Mouse (Mus musculus): ENCODE measurements around the gene Vav1. TPM values are rescaled to one million over a fixed set of nuclear protein-coding genes. Genes with fewer than 3 reads are reported as not detected.

Gene Vav1
- polyA plus RNA-seq, 1 experiment from 2014 or later, result 1.3 TPM

- Histone ChIP-seq H3K9me3 (replicated peaks) (no peaks in the 10 kb centered on the region), H3K4me3 (peak overlapping the region; percentile 70), H3K27me3 (ENCODE audit: low read depth, poor library complexity, severe bottlenecking) (no peaks in the 10 kb centered on the region), H3K36me3 (peaks cover 30% of the 10 kb centered on the region), H3K27ac (peak overlapping the region; percentile 95), H3K4me1 (peaks cover 32% of the 10 kb centered on the region)
- WGBS, result 7% methylated on average over 18 of the region's 18 CpGs
- DNase-seq (ENCODE audit: low spot score), result peak; percentile 33
These were observed 32.1 kb upstream of the Vav1 start for GRCm38 (mm10) chr17:57246663-57247392.

GRCm38 (mm10) chr17:57247393-57248200 lies 31.3 kb upstream of the Vav1 start:
- Histone ChIP-seq H3K36me3 (peaks cover 22% of the 10 kb centered on the region), H3K4me1 (peaks cover 32% of the 10 kb centered on the region), H3K4me3 (peak overlapping the region; percentile 70), H3K27ac (peak overlapping the region; percentile 95), H3K27me3 (ENCODE audit: low read depth, poor library complexity, severe bottlenecking) (no peaks in the 10 kb centered on the region), H3K9me3 (replicated peaks) (no peaks in the 10 kb centered on the region)
- peak; percentile 87 for DNase-seq (ENCODE audit: low spot score)
- under 1% methylated on average over 46 of the region's 46 CpGs for WGBS

GRCm38 (mm10) chr17:57248201-57248699 lies 30.6 kb upstream of the Vav1 start, which contains the start of gene Gpr108:
Gpr108 (minus strand) TSS chr17:57248446.
- WGBS, result 0% methylated on average over 12 of the region's 12 CpGs
- Histone ChIP-seq H3K36me3 (peaks cover 21% of the 10 kb centered on the region), H3K4me3 (peak within 1 kb of the TSS; percentile 70), H3K27ac (peak within 1 kb of the TSS; percentile 95), H3K4me1 (peaks cover 32% of the 10 kb centered on the region), H3K27me3 (ENCODE audit: low read depth, poor library complexity, severe bottlenecking) (no peaks in the 10 kb centered on the region), H3K9me3 (replicated peaks) (no peaks in the 10 kb centered on the region)
- DNase-seq (ENCODE audit: low spot score), result peak; percentile 81

- Histone ChIP-seq H3K4me1 (peaks cover 32% of the 10 kb centered on the region), H3K36me3 (peaks cover 23% of the 10 kb centered on the region), H3K27ac (peak overlapping the region; percentile 87), H3K27me3 (ENCODE audit: low read depth, poor library complexity, severe bottlenecking) (no peaks in the 10 kb centered on the region), H3K9me3 (replicated peaks) (no peaks in the 10 kb centered on the region), H3K4me3 (peak overlapping the region; percentile 70)
- WGBS, result 11% methylated on average over 13 of the region's 13 CpGs
- DNase-seq (ENCODE audit: low spot score), result no peak
These were observed 30.1 kb upstream of the Vav1 start for GRCm38 (mm10) chr17:57248771-57249170.

- peaks cover 32% of the 10 kb centered on the region for H3K4me1 ChIP-seq
- no peaks in the 10 kb centered on the region for H3K27me3 ChIP-seq (ENCODE audit: low read depth, poor library complexity, severe bottlenecking)
- H3K9me3 ChIP-seq (replicated peaks), result no peaks in the 10 kb centered on the region
- peak within 1 kb of the TSS; percentile 70 for H3K4me3 ChIP-seq
- DNase-seq (ENCODE audit: low spot score), result peak; percentile 98
- H3K27ac ChIP-seq, result peak within 1 kb of the TSS; percentile 87
- H3K36me3 ChIP-seq, result peaks cover 25% of the 10 kb centered on the region
- under 1% methylated on average over 45 of the region's 52 CpGs for WGBS
These were observed 29.4 kb upstream of the Vav1 start, which contains the start of gene Trip10 for GRCm38 (mm10) chr17:57249186-57250181. Trip10 (plus strand) TSS chr17:57249455.

GRCm38 (mm10) chr17:57250461-57251160 lies 28.3 kb upstream of the Vav1 start:
- Histone ChIP-seq H3K4me1 (peaks cover 29% of the 10 kb centered on the region), H3K36me3 (peaks cover 28% of the 10 kb centered on the region), H3K9me3 (replicated peaks) (no peaks in the 10 kb centered on the region), H3K4me3 (peak overlapping the region; percentile 70), H3K27me3 (ENCODE audit: low read depth, poor library complexity, severe bottlenecking) (no peaks in the 10 kb centered on the region), H3K27ac (peak overlapping the region; percentile 87)
- DNase-seq (ENCODE audit: low spot score), result peak; percentile 57
- WGBS, result 2% methylated on average over 33 of the region's 33 CpGs

- no peak for DNase-seq (ENCODE audit: low spot score)
These were observed 27.5 kb upstream of the Vav1 start for GRCm38 (mm10) chr17:57251431-57251830.

GRCm38 (mm10) chr17:57253306-57253705 lies 25.6 kb upstream of the Vav1 start:
- no peak overlapping the region for H3K27ac ChIP-seq
- 83% methylated on average over 6 of the region's 6 CpGs for WGBS

More at GRCm38 (mm10) chr17:57251431-57251830, 27.5 kb upstream of the Vav1 start:
- Histone ChIP-seq H3K27me3 (ENCODE audit: low read depth, poor library complexity, severe bottlenecking) (no peaks in the 10 kb centered on the region), H3K27ac (no peak overlapping the region), H3K4me1 (peaks cover 28% of the 10 kb centered on the region), H3K9me3 (replicated peaks) (no peaks in the 10 kb centered on the region), H3K36me3 (peaks cover 36% of the 10 kb centered on the region), H3K4me3 (no peak overlapping the region)
- 92% methylated on average over 3 of the region's 3 CpGs for WGBS

GRCm38 (mm10) chr17:57255354-57255753 lies 23.5 kb upstream of the Vav1 start:
- peaks cover 9% of the 10 kb centered on the region for H3K4me1 ChIP-seq
- WGBS, result 96% methylated on average over 14 of the region's 14 CpGs
- H3K27ac ChIP-seq, result no peak overlapping the region
- no peak for DNase-seq (ENCODE audit: low spot score)
- H3K9me3 ChIP-seq (replicated peaks), result no peaks in the 10 kb centered on the region
- peaks cover 75% of the 10 kb centered on the region for H3K36me3 ChIP-seq
- H3K27me3 ChIP-seq (ENCODE audit: low read depth, poor library complexity, severe bottlenecking), result no peaks in the 10 kb centered on the region
- no peak overlapping the region for H3K4me3 ChIP-seq

More at GRCm38 (mm10) chr17:57253306-57253705, 25.6 kb upstream of the Vav1 start:
- Histone ChIP-seq H3K9me3 (replicated peaks) (no peaks in the 10 kb centered on the region), H3K27me3 (ENCODE audit: low read depth, poor library complexity, severe bottlenecking) (no peaks in the 10 kb centered on the region), H3K36me3 (peaks cover 54% of the 10 kb centered on the region), H3K4me1 (peaks cover 22% of the 10 kb centered on the region), H3K4me3 (no peak overlapping the region)
- DNase-seq (ENCODE audit: low spot score), result no peak

GRCm38 (mm10) chr17:57256921-57257485 lies 21.9 kb upstream of the Vav1 start:
- H3K4me3 ChIP-seq, result no peak overlapping the region
- no peak for DNase-seq (ENCODE audit: low spot score)
- H3K27me3 ChIP-seq (ENCODE audit: low read depth, poor library complexity, severe bottlenecking), result no peaks in the 10 kb centered on the region
- H3K27ac ChIP-seq, result no peak overlapping the region
- H3K4me1 ChIP-seq, result no peaks in the 10 kb centered on the region
- H3K36me3 ChIP-seq, result peaks cover 91% of the 10 kb centered on the region
- WGBS, result 94% methylated on average over 22 of the region's 22 CpGs
- no peaks in the 10 kb centered on the region for H3K9me3 ChIP-seq (replicated peaks)

- no peak overlapping the region for H3K27ac ChIP-seq
- H3K36me3 ChIP-seq, result peaks cover 99% of the 10 kb centered on the region
- no peaks in the 10 kb centered on the region for H3K9me3 ChIP-seq (replicated peaks)
- H3K27me3 ChIP-seq (ENCODE audit: low read depth, poor library complexity, severe bottlenecking), result no peaks in the 10 kb centered on the region
- 97% methylated on average over 3 of the region's 3 CpGs for WGBS
- no peak for DNase-seq (ENCODE audit: low spot score)
- no peaks in the 10 kb centered on the region for H3K4me1 ChIP-seq
- no peak overlapping the region for H3K4me3 ChIP-seq
These were observed 20.7 kb upstream of the Vav1 start for GRCm38 (mm10) chr17:57258191-57258590.

All from limb, embryonic 10.5 days (tissue).